Mouse (Mus musculus) T-helper 17 cell (primary cell): Measurements from ENCODE around the gene 4833427G06Rik.

Experiments
- in situ Hi-C, 2 experiments: fragments of 300-600 bp; cut with MboI, MseI; formaldehyde crosslinking; loops; 1 replicate in 1 of 2; 2 replicates in 1 of 2; pipeline ENCODE4 v1.15.1; 2025; ENCODE audit warnings: high pct_unique_total_duplicates in 2 of 2

The 4833427G06Rik gene

DNA sequence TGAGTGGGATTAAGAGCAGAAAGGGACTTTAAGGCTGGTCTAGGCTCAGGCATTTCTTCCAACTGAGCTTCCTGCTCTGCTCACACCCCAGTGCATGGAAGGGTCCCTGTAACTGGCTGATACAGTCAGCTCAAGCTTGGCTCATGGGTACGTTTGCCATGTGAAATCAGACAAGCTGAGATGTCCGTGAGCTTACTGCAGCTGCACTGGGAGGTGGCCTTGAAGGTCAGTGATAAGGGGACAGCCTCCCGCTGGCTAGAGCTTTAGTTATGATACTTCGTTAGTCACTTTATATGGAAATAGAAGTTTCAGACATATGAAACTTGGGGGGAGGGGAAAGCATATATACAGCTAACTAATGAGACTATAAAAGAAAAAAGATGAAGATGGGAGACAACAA, 31.1 kb downstream of the 4833427G06Rik start:
- in situ Hi-C loops = no loop called here

DNA sequence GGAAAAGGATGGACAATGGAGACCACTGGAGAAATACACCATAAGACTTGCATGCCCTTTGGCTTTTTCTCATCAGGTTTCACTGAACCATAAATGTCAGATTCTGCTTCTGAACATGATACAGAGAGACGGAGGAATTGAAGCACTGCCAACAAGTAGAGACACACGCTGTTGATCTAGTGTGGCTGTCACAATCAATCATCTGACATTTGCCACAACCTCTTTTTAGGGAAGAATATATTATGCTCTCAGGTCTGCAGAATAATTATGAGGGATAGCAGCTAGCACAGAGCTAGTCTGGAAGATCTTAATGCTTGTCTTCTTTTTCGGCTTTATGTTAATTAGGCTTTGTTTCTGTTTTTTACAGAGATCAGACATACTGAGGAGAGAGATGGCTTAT, 33.7 kb downstream of the 4833427G06Rik start:
- in situ Hi-C loops = no loop called here

DNA sequence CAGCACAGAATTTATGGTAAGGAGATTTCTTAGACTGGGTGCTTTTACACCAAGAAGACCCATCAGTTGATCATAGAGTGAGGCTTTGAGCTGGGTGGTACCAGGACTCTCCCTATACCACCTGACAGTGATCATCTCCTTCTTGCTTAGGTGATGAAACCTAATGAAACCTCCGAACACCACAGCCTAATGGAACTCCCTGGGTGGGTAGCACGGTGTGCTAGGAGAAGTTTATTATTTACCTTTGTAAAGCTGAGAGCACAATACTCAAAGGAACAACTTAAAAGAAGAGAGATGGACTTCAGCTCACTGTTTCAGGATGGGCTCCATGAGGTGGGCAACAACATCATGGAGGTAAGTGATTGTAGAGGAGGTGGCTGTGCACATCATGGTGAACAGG, 41.3 kb downstream of the 4833427G06Rik start, which contains the start of gene Btg4:
TSS of gene Btg4 (plus strand) at position 301 of the 400 bp plus-strand sequence.
- in situ Hi-C loops = no loop called here

DNA sequence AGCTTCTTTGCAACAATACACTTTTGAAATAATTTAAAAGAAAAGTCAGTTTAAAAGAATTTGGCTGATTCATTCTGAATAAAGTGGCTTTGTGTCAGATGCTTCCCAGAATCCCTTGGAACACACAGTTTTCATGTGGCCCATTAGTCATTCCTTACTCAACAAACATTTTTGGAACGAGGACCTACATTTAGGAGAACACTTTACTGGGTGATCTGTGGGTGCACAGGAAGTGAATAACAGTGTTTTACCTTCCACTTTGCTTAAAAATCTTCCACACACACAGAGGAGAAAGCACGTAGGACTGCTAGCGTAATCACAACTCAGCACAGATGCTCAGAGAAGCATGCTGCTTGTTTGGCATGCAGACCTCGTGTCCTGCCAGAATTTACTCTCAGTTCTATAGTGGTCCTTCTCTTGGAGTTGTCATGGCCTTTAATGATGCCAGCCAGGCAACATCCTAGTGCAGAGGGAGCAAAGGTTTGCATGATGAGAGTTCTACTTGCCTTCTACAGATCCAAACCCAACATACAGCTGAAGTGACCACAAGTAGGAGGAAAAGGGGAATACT, 42.8 kb downstream of the 4833427G06Rik start:
- in situ Hi-C loops = no loop called here

DNA sequence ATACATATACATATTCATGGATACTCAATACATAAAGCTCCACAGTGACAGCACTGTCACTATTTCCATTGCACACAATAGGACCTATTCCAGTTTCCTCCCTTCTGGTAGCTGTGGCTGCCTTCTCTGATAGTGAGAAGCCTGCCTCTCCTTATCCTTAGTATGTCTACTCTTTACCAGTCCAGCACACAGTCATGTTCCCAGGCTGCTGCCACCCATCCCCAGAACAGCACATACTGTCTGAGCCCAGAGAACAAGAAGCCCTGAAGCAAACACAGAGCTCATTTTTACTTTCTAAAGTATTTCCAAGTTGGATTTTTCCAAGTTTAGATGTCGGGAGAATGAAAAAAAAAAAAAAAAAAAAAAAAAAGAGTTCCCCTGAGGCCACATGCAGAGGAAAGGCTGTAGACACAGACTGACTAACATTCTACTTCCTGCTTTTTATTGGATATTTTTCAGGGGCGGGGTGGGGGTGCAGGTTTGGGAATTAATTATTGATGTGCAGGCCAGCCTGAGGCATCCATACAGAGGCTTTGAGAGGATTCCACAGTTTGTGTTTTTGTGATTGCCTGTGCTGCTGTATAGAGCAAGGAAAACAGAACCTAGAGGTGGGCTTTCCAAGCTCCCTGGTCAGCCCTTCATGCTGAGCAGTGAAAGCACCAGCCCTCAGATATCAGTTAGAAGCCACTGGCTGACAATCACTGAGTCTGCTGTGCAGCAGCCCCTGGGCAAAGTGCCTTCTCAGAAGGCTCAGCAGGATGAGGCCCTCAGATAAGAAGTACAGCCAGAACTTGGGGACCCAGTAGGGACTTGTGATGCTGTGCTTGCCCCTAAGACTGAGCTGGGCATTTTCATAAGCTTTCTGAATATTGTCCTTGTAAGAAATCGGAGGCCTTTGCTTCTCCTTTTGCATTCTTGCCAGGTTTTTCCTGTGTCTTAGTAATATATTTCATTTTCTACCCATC, 45.2 kb downstream of the 4833427G06Rik start:
- in situ Hi-C loops = no loop called here

DNA sequence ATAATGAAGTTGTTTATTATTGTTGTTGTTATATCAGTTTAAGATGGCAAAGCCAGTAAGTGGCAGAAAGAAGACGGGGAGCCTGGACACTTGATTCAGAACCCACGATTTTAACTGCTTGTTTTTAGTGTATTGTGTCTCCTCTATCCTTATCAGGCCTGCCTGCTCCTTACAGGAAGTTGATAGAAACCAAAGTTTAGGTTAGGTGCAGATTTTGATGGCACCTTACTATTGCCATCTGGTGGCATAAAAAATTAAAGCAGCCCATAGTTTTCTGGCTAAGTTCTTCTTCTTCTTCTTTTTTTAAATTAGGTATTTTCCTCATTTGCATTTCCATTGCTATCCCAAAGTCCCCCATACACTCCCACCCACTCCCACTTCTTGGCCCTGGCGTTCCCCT, 49.7 kb downstream of the 4833427G06Rik start:
- in situ Hi-C loops = loop anchor here in 1 of 2 experiments (5.0 kb wide), 1 partner anchor 90 kb away; no protein-coding TSS in a partner anchor

DNA sequence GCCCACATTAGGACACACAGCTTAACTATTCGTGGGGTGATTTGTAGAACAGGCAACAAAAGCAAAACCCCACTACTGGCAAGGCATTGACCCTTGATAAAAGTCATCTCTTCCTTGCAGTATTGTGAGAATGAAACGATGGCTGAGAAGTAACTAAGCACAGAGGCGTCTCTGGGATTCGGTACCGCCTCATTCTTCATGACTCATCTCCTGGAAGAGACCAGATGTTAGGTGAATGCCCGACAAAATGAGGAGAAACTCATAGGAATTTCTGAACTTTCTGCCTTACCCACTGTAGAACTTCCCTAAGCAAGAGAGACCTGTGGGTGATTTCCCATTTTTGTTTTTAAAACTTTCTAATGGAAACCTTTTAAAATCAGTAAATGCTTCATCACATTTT, 59.7 kb downstream of the 4833427G06Rik start:
- in situ Hi-C loops = no loop called here

DNA sequence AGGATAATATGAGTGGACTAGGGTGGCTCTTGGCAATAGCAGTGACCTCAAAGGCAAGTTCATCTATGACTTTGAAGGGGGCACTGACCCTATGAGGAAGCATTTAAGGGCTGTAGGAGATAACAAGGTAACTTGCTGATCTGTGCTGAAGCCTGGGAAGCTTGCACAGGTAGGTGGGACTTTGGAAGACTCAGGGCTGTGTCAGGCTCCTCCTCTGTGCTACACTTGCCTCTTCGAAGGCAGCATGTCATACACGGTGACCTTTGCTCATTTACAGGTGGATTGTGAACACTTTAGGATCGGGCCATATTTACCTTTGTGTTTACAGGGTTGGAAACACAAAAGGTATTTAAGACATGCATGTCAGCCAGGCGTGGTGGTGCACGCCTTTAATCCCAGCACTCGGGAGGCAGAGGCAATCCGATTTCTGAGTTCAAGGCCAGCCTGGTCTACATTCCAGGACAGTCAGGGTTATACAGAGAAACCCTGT, 60.3 kb downstream of the 4833427G06Rik start:
- in situ Hi-C loops = no loop called here

DNA sequence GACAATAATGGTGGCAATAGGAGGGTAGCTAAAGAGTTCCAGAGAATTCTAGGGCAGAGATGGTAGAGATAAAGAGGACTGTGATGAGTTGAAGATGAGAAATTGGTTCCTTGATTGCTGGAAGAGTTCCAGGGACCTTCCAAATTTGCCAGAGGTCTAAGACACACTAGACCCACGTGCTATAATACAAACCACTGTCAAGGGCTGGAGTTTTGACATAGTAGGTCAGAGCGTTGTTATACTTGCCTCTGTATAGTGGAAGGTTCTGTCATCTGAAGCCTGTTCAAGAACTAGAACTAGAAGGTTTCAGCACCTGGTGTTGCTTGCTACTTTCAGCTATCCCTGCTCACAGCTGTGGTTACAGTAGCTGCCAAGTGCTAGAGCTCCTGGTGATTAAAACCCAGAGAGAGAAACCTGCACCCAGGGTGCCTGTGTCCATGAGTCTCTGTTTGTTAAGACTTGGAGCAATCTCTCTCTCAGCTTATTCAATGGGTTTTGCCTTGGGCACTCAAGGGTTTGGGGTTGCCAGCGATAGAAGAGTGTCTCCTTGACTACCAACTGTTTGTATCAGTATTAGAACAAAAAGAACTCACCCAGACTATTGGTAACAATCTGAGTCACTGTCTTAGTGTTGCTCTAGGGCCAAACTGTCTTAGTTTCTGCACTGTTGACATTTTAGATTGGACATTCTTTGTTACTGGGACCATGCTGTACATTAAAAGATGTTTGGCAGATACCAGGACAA, 68.9 kb downstream of the 4833427G06Rik start:
- in situ Hi-C loops = no loop called here

DNA sequence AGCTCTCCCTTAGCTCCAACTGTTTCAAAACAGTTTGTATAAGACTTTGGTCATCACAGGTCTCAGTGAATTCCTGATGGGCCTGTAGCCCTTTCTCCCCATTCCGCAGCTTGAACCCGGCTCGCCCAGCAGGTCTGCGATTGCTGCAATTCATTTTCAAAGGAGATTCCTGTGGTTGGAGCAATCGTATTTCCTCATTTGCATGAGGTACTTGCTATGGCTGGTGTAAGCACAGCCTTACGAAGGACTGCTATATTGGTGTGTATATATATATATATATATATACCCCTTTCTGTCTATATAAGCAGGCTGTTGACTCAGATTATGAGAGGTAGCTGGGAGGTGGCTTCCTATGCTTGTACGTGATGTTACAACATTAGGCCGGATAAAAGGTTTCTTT, 69.6 kb downstream of the 4833427G06Rik start:
- in situ Hi-C loops = no loop called here

DNA sequence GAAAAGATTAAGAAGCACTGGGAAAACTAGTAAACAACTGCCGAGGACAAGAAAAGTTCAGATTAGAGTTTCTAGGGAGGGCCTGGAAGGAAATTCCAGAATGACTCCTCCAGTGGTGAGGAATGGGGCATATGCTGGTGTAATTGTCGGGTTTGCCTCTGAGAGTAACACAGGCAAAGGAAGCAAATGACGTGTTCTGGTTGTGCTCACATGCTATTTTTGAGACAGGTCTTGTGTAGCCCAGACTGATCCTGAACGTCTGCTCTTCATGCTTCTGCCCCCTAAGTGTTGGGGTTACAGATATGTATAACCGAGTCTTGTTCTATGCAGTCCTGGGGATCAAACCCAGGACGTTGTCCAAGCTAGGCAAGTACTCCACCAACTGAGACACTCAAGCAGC, 70.3 kb downstream of the 4833427G06Rik start:
- in situ Hi-C loops = no loop called here
